Mouse (Mus musculus): Measurements from ENCODE around the gene Gm17402.
A peak's percentile ranks its signal among the peaks of the same experiment; 100 is the strongest.

The Gm17402 gene

DNA sequence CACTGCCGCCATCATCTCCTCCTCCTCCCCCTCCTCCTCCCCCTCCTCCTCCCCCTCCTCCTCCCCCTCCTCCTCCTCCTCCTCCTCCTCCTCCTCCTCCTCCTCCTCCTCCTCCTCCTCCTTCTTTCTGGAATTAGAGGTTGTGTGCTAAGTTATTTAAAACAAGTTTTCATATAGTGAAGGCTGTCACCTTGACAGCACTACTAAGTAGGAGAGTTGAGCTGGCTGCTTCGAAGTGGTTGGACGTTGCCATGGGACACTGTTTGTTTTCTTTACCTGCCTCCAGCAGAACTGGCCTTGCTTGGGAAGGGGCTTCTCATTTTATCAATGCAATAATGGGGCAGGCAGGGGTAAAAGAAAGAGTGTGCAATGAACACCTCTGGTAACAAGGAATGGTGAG is at the start of gene Gm17402:
Gm17402 (minus strand) TSS at position 101 of the 400 bp plus-strand sequence.
- DNase-seq (ENCODE audit: low read depth), result no peak

DNA sequence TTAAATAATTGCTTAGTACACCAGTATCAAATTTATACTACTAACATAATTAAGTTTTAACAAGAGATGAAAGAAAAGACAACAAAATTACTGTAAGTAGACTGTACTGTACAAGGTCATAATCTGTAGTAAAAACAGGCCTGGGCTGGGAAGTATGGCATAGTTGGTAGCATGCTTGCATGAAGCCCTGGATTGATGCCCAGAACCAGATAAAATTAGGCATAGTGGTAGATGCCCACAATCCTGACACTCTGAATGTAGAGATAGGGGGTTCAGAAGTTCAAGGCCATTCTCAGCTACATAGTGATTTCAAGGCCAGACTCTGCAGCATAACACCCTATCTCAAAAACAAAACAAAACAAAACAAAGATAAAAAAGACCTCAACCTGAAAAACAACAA is 3.3 kb upstream of the Gm17402 start:
- DNase-seq (ENCODE audit: low read depth), result no peak

DNA sequence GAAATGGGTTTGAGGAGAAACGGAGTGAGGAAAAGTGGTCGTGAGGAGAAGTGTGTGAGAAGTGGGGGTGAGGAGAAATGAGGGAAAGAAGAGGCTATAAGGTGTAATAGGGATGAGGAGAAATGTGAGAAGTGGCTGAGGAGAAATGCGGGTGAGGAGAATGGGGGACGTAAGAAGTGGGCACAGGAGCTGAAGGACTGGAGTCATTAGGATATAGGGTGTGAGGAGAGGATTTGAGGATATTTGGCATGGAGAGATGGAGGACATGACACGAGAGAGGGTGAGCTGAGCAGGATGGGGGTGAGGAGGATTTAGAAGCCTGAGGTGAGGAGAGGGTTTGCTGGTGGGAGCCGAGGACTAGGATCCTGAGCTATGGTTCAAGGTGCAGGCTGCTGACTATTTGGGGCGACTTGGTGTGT is 594 bp downstream of the Gm17402 start:
- no peak for DNase-seq (ENCODE audit: low read depth)

DNA sequence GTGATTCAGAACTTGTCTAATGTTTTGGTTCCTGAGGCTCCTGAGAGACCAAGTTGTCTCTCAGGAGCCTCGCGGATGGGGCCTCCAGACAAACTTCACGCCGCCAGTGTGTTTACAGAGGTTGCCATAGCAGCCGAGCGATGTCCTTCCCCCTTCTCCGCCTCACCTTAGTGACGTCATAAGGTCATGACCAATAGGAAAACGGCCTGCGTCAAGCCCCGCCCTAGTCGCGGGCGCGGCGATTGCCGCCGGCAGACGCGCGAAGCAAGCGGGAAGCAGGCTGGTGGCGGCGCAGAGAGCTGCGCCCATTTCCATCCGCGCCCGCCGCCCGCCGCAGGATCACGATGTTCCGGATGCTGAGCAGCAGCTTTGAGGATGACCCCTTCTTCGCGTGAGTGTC is 1.1 kb downstream of the Gm17402 start, which contains the start of gene Mlf1:
Mlf1 (plus strand) TSS at position 226 of the 400 bp plus-strand sequence.
- DNase-seq (ENCODE audit: low read depth), result peak; percentile 95

DNA sequence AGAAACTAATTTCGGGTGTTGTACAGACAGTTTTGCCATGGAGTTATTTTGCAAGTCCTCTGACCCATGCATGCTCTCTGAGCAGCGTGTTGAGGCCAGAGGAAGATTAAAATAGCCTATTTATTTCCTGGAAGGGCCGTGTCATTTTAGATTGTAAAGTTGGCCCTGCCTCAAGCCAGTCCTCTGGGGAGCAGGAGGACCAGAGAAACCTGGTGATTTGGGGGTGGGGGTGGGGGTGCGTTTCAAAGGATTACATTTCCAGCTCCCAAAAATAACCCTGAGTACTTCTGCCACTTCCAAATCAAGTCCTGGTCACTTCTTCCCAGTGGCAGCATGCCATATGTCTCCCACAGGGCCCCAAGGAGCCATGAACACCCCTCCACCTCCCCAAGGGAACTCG is 2.2 kb downstream of the Gm17402 start:
- DNase-seq (ENCODE audit: low read depth), result peak; percentile 18

DNA sequence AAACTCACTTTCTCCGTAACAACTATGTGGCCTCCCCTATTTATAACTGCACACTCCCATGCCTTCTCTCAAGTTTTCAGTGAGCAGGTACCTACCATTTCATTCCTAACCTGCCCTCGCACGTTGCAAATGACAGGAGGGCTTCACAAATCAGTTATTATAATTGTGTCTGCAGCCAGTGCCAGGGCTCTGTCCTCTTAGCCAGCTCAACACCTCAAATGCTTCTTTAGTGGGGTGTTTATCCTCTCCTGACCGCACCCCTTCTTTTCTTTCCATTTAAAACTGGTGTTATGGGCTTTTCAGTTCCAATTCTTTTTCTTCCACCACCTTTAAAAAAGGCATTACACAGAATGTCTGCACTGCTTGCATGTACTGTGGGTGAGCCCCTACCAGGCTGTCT is 2.8 kb downstream of the Gm17402 start:
- DNase-seq (ENCODE audit: low read depth), result no peak

DNA sequence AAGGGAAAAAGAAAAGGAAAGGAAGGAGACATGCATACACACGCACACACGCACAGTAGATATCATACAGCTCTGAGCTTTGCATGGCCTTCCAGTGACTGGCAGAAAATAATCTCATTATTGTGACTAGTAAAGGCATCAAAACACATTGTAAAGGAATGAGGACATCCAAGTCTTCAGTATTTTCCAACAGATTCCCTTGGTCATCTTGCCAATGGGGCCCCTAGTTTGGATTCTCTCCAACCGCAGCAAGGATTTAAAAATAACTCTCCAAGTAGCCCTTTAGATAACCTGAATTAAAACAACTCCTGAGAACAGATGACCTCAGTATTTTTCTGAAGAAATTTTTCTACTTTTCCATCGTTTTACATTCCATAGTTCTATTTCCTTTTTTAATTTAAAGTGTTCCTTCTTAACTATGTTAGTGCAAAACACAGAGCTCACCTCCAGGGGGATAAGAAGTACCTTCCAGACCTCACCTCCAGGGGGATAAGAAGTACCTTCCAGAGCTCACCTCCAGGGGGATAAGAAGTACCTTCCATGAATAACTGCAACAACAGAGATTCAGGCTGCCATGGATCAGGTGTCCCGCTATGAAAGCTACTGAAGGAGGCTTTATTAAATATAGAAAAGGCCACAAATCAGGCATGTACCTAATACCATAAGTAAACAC is 5.4 kb downstream of the Gm17402 start:
- DNase-seq (ENCODE audit: low read depth), result no peak

DNA sequence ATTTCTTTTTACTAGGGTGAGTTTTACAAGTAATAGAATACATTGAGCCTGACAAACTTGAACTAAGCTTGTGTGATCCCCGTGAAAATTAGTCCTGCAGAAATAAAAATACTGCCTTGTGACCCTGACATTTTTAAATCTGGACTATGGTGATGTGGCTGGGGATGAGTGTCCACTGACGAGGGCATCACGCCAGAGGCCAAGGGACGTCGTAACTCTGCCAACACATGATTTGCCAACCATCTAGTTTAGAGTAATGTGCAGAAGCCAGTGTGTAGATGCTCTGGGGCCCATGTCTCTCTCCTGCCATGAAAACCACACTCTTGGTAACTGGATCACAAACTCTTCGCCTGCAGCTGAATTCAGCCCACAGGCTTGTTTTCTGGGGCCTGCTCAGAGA is 7.5 kb downstream of the Gm17402 start:
- DNase-seq (ENCODE audit: low read depth), result no peak

DNA sequence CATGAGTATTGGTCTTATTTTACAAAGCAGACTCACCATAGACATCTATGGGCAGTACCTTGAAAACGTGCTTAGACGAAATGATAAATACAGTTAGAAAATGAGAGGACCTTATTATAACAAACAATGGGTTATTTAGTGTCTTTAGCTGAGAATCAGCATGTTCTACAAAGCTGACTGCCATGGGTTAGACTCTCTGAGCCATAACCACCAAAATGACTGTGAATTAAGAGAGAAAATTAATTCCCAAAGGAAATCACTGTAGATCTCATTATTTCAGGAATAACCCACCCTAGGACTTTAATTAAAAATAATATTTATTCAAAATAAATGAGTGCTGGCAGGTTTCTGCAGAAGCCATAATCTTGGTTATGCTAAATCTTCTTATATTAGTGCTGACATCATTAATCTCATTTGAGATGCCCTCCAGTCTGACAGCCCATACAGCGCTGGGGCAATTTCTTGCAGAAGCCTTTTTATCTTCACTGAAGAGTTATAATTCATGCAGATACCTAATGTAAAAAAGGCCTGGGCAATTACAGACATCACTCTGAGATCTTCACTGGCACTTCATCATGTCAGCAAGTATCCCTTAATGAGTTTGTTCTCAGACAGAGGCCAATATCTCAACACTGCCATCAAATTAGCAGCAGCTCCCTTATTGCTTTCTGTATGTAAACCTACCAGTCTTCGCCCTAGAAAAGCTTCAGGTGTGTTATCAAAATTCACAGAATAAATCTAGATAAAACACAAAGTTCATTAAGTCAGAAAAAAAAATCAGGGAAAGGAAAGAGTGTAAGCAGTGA is 8.7 kb downstream of the Gm17402 start:
- no peak for DNase-seq (ENCODE audit: low read depth)

DNA sequence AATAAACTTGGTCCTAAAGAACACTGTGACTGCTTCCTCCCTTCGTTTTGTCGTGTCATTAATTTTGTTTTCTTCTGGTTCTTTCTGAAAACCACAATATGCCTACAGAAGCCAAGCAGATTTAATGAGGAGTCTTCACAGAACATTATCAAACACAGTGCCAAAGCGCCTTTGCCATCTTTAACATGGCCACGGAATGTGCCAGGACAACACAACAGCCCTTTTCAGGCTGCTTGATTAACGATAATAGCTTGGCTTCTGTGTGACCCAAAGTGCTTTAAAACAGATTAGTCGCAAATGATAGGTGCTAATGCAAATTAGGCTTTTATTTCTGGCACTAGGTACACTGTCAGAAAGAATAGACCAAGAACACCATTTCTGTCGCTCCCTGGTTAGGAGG is 16.6 kb downstream of the Gm17402 start:
- DNase-seq (ENCODE audit: low read depth), result no peak

DNA sequence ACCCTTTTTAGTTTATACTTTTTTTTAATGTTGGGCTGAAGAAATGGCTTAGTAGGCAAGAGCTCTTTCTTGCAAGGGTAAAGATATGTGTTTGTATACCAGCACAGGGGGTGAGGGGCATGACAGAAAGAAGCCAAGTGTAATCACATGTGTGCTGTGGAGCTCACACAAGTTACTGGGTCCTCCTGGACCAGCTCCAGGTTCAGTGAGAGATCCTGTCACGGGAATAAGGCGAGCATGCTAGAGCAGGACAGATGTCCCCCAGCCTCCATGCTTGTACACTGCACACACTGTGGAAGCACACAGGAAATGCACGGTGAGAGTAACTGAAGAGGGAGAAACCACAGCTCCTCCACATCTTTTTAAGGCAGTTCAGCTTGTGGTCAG is 22.2 kb downstream of the Gm17402 start:
- DNase-seq (ENCODE audit: low read depth), result no peak

DNA sequence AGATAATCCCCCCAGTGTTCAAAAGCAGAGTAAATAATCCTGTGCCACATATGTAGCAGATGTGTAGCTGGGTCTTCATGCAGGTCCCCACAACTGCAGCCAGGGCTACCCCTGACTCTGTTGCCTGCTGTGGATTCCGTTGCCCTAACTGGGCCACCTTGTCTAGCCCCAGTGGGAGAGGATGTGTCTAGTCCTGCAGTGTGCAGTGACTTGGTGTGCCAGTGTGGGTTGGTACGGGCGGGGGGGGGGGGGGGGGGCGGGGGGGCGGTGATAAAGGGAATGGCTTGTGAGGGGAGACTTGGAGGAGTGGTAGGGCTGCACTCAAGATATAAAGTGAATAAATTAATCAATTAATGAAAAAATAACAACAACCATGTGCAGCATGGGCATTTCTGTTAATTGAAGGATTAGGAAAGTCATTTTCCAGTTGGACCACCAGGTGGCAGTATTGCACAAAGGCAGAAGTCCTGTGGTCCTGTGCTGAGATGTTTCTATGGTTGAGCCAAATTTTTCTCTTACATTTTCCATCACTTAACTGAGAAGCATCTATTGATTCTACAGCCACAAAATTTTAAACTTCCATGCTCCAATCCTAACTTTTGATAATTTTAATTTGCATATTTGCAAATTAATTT is 22.7 kb downstream of the Gm17402 start:
- DNase-seq (ENCODE audit: low read depth), result peak; percentile 82

DNA sequence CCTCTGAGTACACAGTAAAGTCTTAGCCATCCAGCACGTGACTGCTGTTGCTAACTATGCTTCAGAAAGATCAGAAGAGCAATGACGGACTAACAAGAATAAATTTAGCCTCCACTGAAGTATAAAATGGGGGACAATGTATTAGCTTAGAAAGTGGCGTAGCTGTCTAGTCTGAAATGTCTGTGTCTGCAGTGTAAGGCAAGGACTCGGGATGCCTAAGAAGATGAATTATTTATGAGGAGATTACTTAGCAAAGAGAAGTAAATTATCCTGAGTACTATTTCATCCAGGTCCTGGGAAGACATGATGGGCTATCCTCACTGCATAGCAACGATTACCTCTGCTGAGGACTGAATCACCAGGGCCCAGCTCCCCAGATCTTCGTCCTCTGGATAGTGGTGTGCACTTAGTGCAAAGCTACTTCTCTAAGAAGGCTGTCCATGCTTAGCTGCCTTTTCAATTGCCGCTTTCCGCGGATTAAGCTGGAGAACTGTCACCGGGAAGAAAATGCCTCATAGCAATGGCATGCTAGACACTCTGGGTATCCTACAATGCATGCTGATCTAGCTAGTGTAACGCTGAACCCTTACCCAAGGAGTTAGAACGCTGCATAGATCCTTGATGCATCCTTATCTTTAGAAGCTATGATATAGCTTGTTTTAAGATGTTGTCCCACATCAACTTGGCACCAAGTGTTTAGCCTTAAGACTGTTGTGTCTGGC is 23.4 kb downstream of the Gm17402 start:
- no peak for DNase-seq (ENCODE audit: low read depth)

DNA sequence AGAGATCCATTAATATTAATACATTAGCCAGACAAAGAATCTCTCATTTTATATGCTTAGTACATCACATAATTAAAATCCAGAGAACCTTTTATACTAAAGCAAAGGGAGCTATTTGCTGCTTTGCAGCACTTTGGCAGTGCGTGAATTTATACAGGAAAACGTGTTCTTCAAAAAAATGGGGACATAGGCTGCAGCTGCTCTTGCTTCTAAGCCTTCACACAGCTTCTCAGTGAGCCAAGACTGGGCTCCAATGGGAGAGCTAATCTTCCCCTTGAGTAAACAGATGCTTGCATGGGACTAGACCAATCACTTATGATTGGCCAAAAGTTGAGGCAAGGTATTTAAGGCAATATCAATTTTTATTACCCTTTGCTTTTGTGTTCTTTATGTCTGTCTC is 28.3 kb downstream of the Gm17402 start:
- no peak for DNase-seq (ENCODE audit: low read depth)

DNA sequence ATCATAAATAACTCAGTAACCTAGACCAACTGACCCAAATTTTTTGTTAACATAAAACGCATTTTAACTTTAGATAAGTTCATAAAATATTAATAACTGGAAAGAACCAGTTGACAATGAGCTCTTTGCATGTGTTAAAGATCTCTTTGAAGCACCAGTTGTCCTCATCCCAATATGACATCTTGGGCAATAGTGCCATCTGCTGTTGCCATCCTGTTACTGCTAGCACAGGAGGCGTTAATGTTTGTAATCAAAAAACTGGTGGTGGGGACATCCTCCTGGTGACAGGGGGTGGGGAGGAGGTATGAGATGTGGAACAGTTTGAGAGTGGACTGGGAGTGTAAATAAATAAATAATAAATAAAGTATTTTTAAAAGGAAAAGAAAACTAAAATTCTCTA is 30.4 kb downstream of the Gm17402 start:
- peak; percentile 77 for DNase-seq (ENCODE audit: low read depth)

DNA sequence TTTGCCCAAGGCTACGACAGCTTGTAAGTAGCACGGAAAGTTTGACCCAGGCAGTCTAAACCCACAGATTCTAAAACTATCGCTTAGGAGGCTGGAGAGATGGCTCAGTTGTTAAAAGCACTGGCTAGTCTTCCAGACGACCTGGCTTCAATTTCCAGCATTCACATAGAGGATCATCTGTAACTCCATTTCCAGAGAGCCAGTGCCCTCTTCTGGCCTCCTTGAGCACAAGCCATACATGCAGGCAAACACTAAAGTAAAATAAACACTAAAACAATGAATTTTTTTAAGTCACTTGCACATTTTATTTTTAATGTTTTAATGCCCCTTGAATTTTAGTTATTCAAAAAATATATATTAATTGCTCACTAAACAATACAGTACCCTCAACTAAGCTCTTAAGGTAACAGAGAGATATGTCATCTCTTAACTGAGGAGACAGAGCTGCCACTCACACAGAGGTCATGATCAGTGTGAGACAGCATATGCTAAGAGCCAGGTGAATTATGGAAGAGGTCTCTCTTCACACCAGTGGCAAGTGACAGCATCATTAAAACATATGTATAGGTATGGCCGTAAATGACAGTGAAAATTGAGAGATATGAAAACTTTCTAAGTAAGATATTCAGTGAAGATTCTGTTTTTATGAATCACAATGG is 31.8 kb downstream of the Gm17402 start:
- DNase-seq (ENCODE audit: low read depth), result peak; percentile 71

DNA sequence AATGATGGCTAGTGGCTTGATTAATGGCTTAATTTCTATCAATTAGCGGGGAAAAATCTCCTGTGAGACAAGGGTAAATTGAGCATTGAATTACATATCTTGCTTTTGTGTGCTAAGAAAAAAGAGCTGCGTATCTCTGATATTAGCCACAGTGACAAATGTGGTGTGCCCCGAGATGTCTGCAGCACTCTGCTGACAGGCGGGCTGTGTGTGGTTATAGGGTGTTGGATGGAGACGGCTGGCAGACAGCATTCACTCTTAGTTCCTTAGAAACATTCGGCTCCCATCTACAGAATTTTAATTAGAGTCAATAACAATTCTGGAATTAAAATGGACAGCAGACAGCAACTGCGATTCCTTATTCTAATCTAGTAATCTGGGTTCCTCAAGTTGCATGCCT is 34.0 kb downstream of the Gm17402 start:
- no peak for DNase-seq (ENCODE audit: low read depth)

DNA sequence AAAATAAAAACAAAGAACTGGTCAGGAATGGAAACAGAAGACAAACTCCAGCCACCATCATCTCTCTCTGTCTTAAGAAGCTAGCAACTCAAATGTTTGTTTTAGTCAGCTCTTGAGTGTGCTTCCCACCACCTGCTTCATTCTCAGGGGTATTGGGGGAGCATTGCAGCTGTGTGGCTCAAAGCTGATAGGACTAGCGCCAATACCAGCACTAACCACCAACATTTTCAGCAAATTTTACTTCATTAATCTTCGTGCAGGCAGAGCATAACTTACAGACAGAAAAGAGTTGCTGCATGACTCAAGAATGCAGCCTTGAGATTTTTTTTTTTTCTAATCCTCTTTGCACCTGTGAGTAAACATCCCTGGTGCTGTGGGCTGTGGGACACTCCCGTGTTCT is 35.4 kb downstream of the Gm17402 start:
- no peak for DNase-seq (ENCODE audit: low read depth)

DNA sequence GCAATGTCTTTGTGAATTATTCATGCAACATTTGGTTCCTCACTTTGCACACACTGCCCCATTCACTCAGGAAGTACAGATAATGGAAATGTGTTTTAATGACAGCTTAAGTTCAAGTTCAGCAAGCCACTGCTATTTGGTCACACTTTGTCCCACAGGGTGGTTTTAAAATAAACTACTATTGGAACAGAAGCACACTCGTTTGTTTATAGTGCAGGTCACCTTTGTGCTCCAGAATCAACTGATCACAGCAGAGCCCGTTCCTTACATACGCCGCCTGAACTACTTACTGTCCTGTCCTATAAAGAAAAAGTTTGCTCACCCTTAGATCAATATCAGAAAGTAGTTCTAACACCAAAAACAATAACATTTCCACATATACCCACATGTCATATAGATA is 52.5 kb downstream of the Gm17402 start:
- no peak for DNase-seq (ENCODE audit: low read depth)

Measured in NIH3T3 (cell line).